Mouse (Mus musculus) myocyte (in vitro differentiated cells): Measurements from ENCODE around the gene Zfp991. TPM values are rescaled to one million over a fixed set of nuclear protein-coding genes. Genes with fewer than 3 reads are reported as not detected.
"Not testable (repeated sequence)": the region's sequence is repeated elsewhere in the genome, so short reads cannot be mapped to it uniquely, and the experiment has no call there.

Experiments
- H3K27me3 ChIP-seq: one replicate; pipeline ENCODE4 v1.6.1; 2011; ENCODE audit not compliant: control insufficient read depth, insufficient read depth, insufficient read length
- H3K36me3 ChIP-seq: one replicate; pipeline ENCODE4 v1.6.1; 2011; ENCODE audit not compliant: control insufficient read depth, insufficient read depth
- H3K4me2 ChIP-seq: one replicate; pipeline ENCODE4 v1.6.1; 2011; ENCODE audit warnings: low read depth, control low read depth
- H3K4me3 ChIP-seq: one replicate; pipeline ENCODE4 v1.5.1; 2011; ENCODE audit warnings: mild to moderate bottlenecking, control low read depth, moderate library complexity
- H3K79me2 ChIP-seq: one replicate; pipeline ENCODE4 v1.6.1; 2011; ENCODE audit not compliant: control insufficient read depth, insufficient read depth
- H3ac ChIP-seq: one replicate; pipeline ENCODE4 v1.6.1; 2011; ENCODE audit not compliant: control insufficient read depth, insufficient read length
- polyA plus RNA-seq: library from polyadenylated mRNA; unstranded; fragments of >200 nt; fragmentation: generic; extraction: Trizol; gene quantifications from one replicate; pipeline ENCODE4 v1.2.1, GENCODE M21; 2012; ENCODE audit warnings: missing spikeins

Gene Zfp991
- 0.04 TPM for polyA plus RNA-seq

DNA sequence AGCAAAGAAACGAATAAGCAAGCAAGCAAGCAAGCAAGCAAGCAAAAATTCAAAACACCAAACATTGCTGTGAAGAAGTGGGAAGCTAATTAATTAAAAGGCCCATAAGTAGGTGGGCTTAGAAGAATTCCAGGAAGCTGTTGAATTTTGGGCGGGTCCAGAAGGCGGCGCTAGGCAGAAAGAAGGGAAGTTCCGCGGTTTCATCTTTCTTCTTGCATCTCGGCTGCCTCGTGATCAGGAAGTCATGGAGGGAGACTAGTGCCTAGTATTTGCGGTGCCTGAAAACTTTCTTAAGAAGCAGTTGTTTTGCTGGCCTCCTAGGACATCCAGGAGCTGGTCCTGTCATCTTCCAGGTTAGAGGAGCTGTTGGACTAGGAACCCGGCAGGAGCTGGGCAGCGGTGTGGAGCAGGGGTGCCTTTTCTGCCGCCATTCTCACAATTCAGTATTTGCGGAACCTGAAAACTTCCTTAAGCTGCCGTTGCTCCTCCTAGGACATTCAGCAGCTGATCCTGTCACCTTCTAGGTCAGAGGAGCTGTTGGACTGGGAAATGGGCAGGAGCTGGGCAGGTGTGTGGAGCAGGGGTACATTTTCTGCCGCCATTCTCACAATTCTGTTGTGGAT is at the start of gene Zfp991:
Gene Zfp991 (plus strand): TSS at position 202 of the 623 bp plus-strand sequence.
- H3K27me3 ChIP-seq, H3K4me3 ChIP-seq, H3K4me2 ChIP-seq, H3ac ChIP-seq, H3K36me3 ChIP-seq, H3K79me2 ChIP-seq: not testable (repeated sequence)

DNA sequence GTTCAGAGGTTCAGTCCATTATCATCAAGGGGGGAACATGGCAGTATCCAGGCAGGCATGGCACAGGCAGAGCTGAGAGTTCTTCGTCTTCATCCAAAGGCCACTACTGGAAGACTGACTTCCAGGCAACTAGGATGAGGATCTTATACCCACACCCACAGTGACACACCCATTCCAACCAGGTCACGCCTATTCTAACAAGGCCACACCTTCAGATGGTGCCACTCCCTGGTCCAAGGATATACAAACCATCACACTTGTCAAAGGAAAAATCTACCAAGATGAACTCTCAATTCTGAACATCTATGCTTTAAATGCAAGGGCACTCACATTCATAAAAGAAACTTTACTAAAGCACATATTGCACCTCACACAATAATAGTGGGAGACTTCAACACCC is 36.2 kb upstream of the Zfp991 start:
- H3K36me3 ChIP-seq, H3K4me3 ChIP-seq, H3K27me3 ChIP-seq, H3K4me2 ChIP-seq, H3K79me2 ChIP-seq, H3ac ChIP-seq: not testable (repeated sequence)

DNA sequence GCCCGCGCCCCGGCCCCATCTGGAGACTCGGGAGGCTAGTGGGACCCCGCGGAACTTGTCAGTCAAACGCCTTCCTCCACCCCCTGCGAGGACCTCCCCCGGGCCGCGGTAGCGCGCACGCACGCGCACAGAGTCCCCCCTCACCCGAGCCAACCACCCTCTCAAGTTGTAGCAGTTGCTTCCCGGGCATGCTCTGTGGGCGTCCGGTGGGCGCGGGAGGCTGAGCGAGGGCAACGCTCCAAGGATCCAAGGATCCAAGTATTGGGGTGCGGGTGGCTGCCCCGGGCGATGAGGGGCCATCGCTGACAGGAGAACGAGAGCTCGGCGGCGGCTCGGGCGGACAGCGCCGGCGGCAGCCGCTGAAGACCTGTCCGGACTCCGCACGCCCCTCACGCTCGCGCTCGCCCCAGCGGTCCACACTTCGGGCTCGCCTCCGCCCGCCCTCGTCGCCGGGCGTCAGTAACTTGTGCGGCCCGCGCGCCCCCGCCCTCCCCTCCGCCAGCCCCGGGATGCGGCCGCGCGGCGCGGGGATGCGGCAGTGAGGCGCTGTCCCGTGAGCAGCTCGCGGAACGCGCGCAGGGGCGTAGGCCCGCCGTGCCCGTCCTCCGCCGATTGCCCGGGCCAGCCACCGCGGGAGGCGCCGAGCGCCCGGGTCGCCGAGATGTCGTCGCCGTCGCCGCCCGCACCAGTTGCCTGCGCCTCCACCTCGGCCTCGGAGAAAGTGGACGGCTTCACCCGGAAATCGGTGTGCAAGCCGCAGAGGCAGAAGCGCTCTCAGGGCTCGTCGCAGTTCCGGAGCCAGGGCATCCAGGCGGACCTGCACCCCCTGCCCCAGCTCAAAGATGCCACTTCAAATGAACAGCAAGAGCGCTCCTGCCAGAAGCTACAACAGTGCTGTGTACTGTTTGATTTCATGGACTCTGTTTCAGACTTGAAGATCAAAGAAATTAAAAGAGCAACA is 29.9 kb upstream of the Zfp991 start:
- H3K4me3 ChIP-seq, H3K27me3 ChIP-seq: not testable (repeated sequence)

DNA sequence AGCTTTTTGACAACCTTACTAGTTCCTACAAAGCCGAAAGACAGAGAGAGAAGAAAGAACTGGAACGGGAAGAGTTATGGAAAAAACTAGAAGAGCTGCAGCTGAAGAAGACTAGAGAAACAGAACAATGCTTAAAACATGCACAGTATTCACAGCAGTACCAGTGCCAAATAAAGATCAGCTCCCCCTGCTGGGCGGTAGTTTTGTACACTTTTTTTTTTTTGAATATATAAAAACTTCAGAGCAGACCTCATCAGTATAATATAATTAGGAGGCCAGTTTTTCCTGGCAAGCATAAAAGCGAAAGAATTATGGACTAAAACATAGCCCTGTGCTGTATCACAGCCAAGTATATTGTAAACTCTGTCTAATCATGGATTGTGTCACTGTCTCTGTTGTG is 28.0 kb upstream of the Zfp991 start:
- H3K4me2 ChIP-seq, H3K27me3 ChIP-seq, H3ac ChIP-seq, H3K4me3 ChIP-seq, H3K79me2 ChIP-seq, H3K36me3 ChIP-seq: not testable (repeated sequence)

More for the DNA sequence above, 29.9 kb upstream of the Zfp991 start:
- not testable (repeated sequence) for H3K79me2 ChIP-seq, H3K36me3 ChIP-seq, H3K4me2 ChIP-seq, H3ac ChIP-seq

DNA sequence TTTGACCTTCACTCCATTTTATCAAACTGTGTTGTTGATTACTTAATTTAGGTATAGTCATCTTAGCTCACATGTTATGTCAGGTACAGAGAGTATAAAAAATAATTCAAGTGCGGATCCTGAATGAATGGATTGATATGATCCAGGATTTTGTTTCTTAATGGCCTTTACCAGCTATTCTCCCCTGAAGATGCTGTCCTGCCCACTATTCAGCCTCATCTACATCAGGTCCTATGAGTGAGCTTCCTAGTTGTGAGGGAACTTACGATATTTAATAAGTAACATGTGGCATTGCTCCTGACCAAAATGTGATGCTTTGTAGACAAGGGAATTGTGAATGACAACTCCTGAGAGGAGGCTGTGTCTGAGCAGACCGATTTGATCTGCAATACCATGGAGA is 14.0 kb upstream of the Zfp991 start:
- H3K36me3 ChIP-seq, H3K4me3 ChIP-seq, H3K79me2 ChIP-seq: not testable (repeated sequence)

DNA sequence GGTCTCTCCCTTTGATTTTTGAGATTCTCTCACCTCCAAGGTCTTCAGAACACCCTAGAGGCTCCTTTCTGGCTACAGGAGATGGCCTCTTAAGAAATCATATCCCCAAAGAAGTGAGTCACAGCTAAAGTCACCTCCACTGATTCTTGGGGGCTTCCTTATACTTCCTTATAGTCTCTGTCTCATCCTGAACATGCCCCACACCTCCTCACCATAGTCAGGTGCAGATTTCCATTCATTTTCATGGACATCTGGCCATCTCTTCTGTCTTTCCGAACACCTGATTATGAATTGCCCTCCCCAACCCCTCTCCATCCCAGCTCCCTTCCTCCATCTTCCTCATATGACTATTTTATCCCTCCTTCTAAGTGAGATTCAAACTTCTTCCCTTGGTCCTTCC is 9.6 kb upstream of the Zfp991 start:
- H3K27me3 ChIP-seq, H3K4me2 ChIP-seq, H3K36me3 ChIP-seq, H3K4me3 ChIP-seq, H3K79me2 ChIP-seq, H3ac ChIP-seq: not testable (repeated sequence)

More for the DNA sequence above, 14.0 kb upstream of the Zfp991 start:
- not testable (repeated sequence) for H3ac ChIP-seq, H3K27me3 ChIP-seq, H3K4me2 ChIP-seq

DNA sequence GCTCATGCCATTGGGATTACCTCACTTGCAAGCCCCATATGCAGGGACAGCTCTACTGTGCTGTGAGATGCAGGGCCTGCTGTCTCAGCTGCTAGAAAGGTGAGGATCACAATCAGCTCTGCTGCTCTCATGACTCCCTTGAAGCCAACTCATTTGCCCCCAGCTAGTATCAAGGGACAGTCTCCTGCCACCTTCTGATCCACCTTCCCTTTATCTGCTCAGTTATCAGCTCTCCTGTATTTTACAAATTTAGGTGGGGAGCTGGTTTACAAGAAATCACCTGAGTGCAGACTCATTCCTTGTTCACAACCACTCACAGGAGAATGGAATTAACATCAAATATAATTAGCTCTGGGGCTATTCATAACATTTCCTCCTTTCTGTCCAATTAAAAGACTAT is 8.0 kb upstream of the Zfp991 start:
- not testable (repeated sequence) for H3K36me3 ChIP-seq

DNA sequence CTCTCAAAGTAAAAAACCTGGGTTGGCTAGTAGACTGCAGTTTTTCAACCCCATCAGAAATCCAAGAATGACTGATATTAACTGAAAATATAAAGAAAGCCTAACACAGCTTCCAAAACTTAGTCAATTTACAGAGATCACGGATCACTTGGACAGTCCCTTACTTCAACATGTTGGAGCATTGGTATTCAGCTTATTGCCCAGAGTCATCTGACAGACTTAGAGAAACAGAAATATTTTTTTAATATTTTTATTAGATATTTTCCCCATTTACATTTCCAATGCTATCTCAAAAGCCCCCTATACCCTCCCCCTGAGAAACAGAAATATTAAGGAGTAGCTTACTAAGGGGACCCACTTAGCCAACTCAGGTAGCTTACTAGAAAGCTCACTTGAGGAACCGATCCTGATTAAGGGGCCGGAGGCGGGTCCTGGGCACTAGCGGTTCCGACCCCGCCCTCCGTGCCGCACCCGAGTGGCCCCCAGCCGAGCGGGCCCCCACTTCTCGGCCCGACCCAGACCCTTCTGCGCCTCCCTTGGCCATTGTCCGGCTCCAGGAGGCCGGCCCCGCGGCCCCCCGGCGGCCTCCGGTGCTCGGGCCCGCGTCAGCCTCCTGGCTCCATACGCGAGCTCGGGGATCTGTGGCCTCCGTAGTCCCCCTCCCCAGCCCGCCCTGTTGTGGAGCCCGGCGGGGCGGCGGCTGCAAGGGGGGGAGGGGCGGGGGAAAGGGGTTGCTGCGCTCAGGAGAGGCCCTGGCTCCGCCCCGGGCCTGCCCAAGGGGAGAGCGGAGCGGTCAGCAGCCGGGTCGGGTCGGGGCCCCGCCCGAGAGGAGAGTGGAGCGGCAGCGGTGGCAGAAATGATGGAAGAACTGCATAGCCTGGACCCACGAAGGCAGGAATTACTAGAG is 7.2 kb upstream of the Zfp991 start:
- H3K79me2 ChIP-seq, H3K36me3 ChIP-seq, H3K4me2 ChIP-seq, H3ac ChIP-seq, H3K27me3 ChIP-seq, H3K4me3 ChIP-seq: not testable (repeated sequence)

More for the DNA sequence above, 8.0 kb upstream of the Zfp991 start:
- not testable (repeated sequence) for H3K4me3 ChIP-seq, H3K4me2 ChIP-seq, H3K79me2 ChIP-seq, H3ac ChIP-seq, H3K27me3 ChIP-seq

DNA sequence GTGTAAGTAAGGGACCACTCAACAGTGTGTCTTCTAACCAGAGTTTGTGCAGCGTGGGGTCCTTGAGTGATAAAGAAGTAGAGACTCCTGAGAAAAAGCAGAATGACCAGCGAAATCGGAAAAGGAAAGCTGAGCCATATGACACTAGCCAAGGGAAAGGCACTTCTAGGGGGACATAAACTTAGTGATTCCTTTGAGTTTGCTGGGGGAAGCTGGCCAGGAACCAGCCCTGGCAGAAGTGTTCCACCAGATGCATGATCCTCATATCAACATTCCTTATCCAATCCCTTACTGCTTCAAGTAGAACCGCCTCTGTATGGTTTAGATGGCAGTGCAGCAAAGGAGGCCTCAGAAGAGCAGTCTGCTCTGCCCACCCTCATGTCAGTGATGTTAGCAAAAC is 6.5 kb upstream of the Zfp991 start:
- H3K27me3 ChIP-seq, H3K36me3 ChIP-seq, H3K4me3 ChIP-seq, H3K79me2 ChIP-seq, H3ac ChIP-seq, H3K4me2 ChIP-seq: not testable (repeated sequence)

DNA sequence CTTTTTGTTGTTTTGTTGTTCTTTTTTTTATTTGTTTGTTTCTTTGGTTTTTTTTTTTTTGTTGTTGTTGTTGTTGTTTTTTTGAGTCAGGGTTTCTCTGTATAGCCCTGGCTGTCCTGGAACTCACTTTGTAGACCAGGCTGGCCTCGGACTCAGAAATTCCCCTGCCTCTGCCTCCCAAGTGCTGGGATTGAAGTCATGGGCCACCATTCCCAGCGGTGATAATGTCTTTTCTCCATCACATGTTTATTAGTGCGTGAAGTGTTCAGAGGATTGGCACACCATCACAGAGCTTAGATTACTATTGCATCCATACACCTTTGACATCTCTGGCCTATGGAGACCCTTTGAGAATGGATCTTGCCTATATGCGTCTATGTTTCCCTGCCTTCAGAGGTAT is 6.0 kb upstream of the Zfp991 start:
- not testable (repeated sequence) for H3ac ChIP-seq, H3K4me2 ChIP-seq, H3K27me3 ChIP-seq, H3K4me3 ChIP-seq, H3K36me3 ChIP-seq, H3K79me2 ChIP-seq

DNA sequence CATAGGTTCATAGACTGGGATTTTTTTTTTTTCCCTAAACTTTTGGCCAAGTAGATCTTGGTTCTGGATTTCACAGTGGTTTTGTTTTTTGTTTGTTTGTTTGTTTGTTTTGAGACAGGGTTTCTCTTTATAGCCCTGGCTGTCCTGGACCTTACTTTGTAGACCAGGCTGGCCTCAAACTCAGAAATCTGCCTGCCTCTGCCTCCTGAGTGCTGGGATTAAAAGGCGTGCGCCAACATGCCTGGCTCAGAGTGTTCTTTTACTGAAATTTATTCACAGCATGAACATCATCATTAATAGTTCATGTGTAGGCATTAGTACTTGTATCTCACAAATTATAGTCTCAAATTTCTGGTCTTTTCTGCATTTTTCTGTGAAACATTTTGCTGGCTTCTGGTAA is 5.4 kb upstream of the Zfp991 start:
- H3K27me3 ChIP-seq, H3K4me2 ChIP-seq, H3K79me2 ChIP-seq, H3K4me3 ChIP-seq, H3K36me3 ChIP-seq, H3ac ChIP-seq: not testable (repeated sequence)

DNA sequence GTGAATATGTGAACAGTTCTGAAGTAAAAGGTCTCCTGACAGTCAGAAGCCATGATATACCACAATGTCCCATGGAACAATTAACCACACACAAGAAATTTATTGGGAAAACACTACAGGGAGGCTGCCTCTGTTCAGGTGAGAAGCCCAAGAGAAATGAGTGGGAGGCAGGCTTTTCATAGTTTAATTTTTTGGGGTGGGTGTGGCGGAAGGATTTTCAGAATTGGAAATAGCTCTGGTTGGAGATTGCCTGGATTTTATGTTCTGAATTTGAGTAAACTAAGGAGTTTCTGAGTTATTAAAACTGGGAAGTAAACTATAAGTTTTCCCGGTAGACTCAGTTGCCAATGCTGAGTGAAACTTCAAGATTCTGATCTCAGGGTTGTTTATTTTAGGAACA is 4.7 kb upstream of the Zfp991 start:
- H3K36me3 ChIP-seq, H3K79me2 ChIP-seq, H3K4me2 ChIP-seq, H3ac ChIP-seq, H3K4me3 ChIP-seq, H3K27me3 ChIP-seq: not testable (repeated sequence)
